Mouse (Mus musculus) ES-E14 (cell line): ENCODE data around the gene Scaf11.

Experiments used
- CHD2 ChIP-seq: IDR thresholded peaks from 2 replicates; pipeline ENCODE4 v1.6.1; 2014; ENCODE audit warnings: mild to moderate bottlenecking, low read depth, low read length, inconsistent platforms
- ZNF384 ChIP-seq: IDR thresholded peaks from 2 replicates; pipeline ENCODE4 v1.6.1; 2012; ENCODE audit warnings: low read depth, low read length, inconsistent platforms

DNA sequence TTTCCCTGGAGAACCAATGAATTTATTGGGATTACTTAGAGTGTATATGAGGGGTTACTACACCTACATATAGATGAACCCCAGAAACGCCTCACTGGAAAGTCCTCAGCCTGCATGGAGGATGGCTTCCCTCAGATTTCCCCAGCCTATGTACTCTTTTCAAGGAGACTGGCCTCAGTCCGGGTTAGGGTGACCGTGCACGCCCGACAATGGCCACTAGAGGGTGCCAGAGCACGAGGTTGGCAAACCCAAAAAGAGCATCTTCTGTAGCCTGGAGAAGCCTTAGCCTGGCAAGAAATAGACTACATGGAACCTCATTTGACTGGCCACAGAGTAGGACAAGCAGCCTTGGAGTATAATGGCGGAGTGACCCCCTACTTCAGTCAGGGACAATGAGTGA, 15.7 kb upstream of the Scaf11 start:
- TF ChIP-seq ZNF384 (no peak), CHD2 (no peak)
